Mouse (Mus musculus) layer of hippocampus, postnatal 14 days (tissue): Measurements from ENCODE around the gene Prss57. TPM values are rescaled to one million over a fixed set of nuclear protein-coding genes. Genes with fewer than 3 reads are reported as not detected.

Experiments used
- DNase-seq, 2 experiments: peaks; one replicate each; pipeline ENCODE4 v3.0.0; 2021 to 2022; ENCODE audit warnings: low spot score in 2 of 2, mixed read lengths in 1 of 2
- long read RNA-seq, 2 experiments: library from polyadenylated mRNA; stranded (forward); transcript quantifications; one replicate each; pipeline ENCODE4 v2.0.0; 2021
- total RNA-seq, 2 experiments: library from RNA; stranded (reverse); gene quantifications; 2 replicates each; pipeline ENCODE4 v1.2.3; 2021

Prss57 gene
- total RNA-seq = under 1 TPM in 1 of 2 experiments, not detected in 1; 0.16 TPM
- long read RNA-seq, experiment 1 = 0 reads
- long read RNA-seq, experiment 2, partial matches to known transcripts = 0 of 1 reads
- long read RNA-seq, experiment 2, other reads (novel, unspliced or antisense) = 1 of 1 reads

DNA sequence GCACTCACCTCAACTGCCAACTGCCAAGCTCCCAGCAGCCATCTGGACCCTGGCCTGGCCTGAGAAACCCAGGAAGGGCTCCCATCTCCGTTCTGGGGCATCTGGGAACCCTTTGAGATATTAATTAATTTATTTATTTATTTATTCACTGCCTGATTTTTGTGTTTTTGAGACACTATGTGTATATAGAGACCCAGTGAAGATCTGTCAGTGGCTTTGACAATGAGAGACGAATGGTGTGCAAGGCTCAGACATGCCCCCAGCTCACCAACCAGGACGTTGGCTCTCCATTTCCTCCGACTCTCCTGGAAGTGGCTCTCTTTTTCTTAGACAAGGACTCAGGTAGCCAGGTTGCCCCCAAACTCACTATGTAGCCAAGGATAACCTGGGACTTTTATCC, at the start of gene Prss57:
Gene Prss57 (minus strand): TSS at position 101 of the 400 bp plus-strand sequence.
- no peak for DNase-seq

- DNase-seq = no peak
These were observed 49.3 kb upstream of the Prss57 start for GRCm38 (mm10) chr10:79840091-79840490.

GRCm38 (mm10) chr10:79838151-79838550, 47.4 kb upstream of the Prss57 start:
- DNase-seq = no peak

DNA sequence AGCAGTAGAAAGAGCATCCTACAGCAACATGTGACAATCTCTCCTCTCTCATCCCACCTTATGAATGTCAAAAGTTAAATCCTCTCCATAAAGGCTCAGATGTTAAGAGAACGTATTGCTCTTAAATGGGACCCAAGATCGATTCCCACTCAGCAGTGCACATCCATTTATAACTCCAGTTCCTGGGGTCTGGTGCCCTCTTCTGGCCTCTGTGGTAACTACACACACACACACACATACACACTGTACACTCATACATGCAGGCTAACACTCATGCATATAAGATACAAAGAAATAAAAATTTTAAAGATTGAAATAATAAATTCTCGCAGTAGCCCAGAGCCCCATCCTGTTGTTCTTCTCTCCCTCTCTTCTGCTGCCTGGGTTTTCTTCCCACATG, 46.2 kb upstream of the Prss57 start:
- DNase-seq = no peak

GRCm38 (mm10) chr10:79834769-79835398, 44.1 kb upstream of the Prss57 start:
- DNase-seq = peak; percentile 75 to 79

DNA sequence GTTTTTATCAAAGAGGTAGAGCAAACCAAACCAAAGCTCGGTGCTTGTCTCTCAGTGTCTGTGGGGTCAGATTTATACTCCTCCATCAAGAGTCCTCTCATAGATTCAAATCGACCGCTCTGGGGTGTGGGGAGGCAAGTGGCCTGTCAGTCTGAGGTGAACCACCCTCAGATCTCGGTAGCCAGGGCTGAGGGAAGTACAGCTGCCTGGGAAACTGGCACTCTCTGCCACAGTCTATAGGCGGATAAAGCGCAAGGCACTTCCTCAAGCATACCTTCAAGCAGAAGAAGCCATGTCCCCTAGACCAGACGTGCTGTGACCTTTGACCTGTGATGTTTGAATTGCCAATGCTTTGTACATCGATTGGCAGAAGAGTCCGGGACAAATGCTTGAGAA, 42.0 kb upstream of the Prss57 start:
- no peak for DNase-seq

DNA sequence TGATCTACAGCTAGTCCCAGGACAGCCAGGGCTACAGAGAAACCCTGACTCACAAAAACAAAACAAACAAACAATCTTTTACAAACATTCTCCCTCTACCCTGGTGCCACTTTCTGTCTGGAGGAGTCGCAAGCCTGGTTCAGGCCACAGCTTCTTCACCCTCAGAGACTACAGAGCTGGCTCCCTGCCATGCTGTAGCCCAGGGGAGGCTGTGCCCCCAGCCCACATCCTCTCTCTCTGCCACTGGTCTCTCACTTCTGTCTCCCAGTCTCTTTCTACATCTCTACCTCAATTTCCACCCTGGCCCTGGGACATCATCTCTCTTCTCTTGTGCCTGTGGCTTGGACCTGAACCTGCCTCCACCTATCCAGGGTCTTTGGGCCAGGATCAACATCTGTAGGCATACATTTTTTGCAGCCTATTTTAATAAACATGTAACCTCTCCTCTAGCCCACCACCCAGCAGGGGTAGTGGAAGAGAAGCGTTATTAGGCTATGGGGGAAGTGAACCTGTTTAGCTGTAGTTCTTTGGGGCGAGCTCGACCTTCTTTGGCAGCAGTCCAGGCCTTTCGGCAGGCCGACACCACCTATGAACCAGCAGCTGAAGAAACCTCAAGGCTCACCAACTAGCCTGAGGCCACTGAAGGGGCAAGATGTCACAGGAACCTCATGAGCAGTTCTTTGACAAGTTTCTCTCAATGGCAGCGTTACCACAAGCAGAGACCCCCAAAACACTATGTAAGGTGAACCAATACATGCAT, 41.4 kb upstream of the Prss57 start:
- no peak for DNase-seq

DNA sequence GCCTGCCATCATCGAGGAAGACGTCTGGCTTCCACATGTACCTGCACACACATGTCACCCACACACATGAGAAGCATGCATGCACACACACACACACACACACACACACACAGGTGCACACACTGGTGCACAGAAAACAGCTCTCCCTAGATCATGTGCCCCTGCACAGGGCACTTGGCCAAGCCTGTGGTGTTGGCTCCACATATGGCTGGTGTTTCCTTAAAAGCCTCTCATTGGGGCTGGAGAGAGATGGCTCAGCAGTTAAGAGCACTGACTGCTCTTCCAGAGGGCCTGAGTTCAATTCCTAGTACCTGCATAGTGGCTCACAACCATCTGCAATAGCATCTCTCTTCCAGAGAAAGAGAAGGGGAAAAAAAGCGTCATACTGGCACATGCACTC, 40.8 kb upstream of the Prss57 start:
- no peak for DNase-seq

GRCm38 (mm10) chr10:79824413-79824812, 33.7 kb upstream of the Prss57 start:
- no peak for DNase-seq

DNA sequence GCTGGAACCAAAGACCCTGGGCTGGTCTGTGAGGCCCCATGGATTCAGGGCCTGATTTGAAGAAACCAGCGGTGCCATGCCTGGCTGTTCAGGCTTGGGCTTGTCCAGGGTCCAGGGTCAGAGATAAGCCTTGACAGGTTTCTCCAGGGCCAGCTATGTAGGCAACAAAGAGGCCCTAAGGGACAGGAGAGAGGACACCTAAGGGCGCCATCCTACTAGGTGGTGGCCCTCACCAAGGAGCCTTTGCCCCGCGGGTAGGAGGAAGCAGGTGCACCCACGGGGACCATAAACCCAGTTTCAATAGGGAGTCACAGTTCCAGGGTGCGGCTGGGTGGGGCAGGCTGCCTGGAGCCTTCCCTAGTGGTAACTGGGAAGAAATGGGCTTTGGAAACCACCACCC, 32.2 kb upstream of the Prss57 start:
- no peak for DNase-seq

- DNase-seq = no peak
These were observed 31.6 kb upstream of the Prss57 start for GRCm38 (mm10) chr10:79822372-79822771.

GRCm38 (mm10) chr10:79821731-79822130, 31.0 kb upstream of the Prss57 start:
- no peak for DNase-seq

GRCm38 (mm10) chr10:79820782-79821181, 30.0 kb upstream of the Prss57 start, which contains the start of gene Misp:
Misp (plus strand) TSS chr10:79820989.
- no peak for DNase-seq

DNA sequence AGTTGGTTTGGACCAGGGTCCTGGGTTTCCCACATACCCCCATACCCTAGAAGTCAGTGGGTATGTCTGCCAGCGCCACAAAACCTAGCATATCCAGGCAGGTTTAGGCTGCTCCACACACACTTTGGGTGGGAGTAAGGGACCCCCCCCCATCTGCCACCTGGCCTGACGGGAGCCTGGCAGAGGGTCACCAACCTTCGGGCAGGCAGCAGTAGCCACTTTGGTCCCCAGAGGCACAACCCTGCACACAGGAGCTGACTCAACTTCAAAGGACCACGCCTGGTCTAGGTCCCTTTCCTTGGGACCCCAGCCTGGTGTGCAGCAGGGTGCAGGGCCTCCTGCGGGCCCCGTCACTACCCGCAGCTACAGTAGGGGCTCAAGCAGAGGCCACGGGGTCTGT, 29.5 kb upstream of the Prss57 start:
- DNase-seq = no peak

DNA sequence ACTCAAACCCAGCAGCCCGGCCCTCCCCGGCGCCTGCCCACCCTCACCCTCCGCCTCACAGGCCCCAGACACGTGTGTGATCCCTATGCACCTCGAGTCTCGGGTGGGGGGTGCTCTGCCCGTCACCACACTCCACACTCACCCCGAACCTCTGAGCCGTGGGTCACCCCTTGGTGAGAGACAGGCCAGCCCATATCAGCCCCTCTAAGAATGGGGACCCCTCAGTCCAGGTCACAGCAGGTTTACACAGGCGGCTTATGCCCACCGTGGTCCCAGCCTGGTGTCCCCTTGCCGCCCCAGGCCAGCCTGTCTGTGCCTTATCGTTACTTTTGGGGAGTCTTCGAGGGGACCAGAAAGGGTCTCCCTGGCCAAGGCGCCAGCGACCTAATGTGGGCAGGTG, 28.8 kb upstream of the Prss57 start:
- no peak for DNase-seq

- no peak for DNase-seq
These were observed 27.5 kb upstream of the Prss57 start for GRCm38 (mm10) chr10:79818225-79818624.

DNA sequence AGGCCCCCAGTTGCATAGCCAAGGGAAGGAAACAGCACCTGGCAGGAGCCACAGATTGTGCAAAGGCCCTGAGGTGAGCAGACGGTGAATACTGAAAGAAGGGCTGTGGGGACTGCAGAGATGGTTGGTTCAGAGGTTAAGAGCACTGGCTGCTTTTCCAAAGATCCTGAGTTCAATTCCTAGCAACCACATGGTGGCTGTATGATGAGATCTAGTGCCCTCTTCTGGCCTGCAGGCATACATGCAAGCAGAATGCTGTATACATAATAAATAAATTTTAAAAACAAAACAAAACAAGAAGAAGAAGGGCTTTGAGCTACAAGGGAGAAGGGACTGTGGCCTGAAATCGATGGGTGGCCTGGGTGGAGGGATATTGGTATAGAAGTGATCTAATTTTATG, 26.4 kb upstream of the Prss57 start:
- no peak for DNase-seq

- DNase-seq = no peak
These were observed 25.1 kb upstream of the Prss57 start for GRCm38 (mm10) chr10:79815671-79816494.

DNA sequence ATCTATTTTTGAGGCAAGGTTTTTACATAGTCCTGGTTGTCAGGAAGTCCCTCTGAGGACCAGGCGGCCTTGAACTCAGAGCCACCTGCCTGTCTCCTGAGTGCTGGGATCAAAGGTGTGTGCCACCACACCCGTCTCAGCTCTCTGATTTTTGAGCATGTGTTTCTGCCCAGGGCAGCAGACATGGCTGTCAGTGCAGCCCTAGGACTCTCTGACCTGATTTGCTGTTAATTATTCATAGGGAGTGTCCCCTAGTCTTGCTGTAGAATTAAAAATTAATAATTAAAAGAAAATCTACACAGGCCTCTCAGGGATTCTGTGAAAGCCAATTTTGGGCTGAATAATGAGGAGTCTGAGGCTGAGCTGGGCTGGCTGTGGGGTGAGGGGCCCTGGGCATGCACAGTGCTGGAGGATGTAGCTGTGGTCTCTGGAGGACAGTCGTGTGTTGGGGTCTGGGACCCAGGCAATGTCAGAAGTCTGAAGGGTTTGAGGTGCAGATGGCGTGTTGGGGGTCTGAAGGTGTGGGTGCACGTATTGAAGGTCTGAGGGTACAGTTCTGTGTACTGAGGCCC, 23.6 kb upstream of the Prss57 start:
- no peak for DNase-seq

- DNase-seq = peak; percentile 82 to 87
These were observed 21.2 kb upstream of the Prss57 start for GRCm38 (mm10) chr10:79811736-79812637.
